ENCODE assay signal across 25 mouse cellular contexts in the genomic region with DNA sequence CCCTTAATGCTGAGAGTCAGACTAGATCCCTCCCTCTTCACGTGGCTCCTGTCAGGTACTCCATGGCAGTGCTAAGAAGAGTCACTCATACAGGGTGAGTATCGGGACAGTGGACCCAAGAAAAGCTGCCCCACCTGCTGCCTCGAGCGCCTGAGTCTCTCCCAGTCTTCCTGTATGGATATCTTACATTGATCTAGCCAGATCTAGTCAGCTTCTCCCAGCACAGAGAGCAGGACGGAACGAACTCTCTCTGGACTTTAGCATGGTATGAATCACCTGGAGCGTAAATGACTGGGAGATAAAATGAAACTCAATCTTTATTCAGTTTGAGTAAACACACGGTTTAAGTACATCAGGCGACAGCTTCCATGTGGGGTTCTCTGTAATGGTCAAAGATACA. TPM values are rescaled to one million over a fixed set of nuclear protein-coding genes. Genes with fewer than 3 reads are reported as not detected.
"Had no signal": no experiment of that assay in that cellular context is flagged by ENCODE, and none has a peak within 500 bp of the region (broad histone marks: within the 10 kb centered on the region; RNA-seq: fewer than 3 reads in every experiment).

No protein-coding gene starts in this region.

- H3K27ac ChIP-seq: heart, adult 2 months; heart, embryonic 13.5 days; heart, embryonic 15.5 days; hindbrain, embryonic 13.5 days; hindbrain, embryonic 15.5 days; hindbrain, postnatal 0 days; kidney, embryonic 15.5 days; kidney, postnatal 0 days; left cerebral cortex, adult 2 months; limb, embryonic 10.5 days; limb, embryonic 12.5 days had no signal

- DNase-seq: gastrocnemius, postnatal 14 days; gastrocnemius, postnatal 36 days; heart, adult 11 months; heart, adult 2 months; heart, postnatal 14 days; heart, postnatal 36 days; kidney, adult 11 months; kidney, adult 9 months; kidney, postnatal 14 days; kidney, postnatal 36 days; layer of hippocampus, adult 9-11 months; liver had no signal

- H3K9me3 ChIP-seq: heart, embryonic 13.5 days; heart, embryonic 15.5 days; hindbrain, embryonic 13.5 days; hindbrain, embryonic 15.5 days; kidney, embryonic 15.5 days; limb, embryonic 10.5 days; limb, embryonic 12.5 days had no signal

- H3K27me3 ChIP-seq: heart, embryonic 13.5 days; heart, embryonic 15.5 days; hindbrain, embryonic 13.5 days; hindbrain, embryonic 15.5 days; limb, embryonic 12.5 days had no signal

- H3K9ac ChIP-seq: heart, embryonic 13.5 days; heart, embryonic 15.5 days; hindbrain, embryonic 13.5 days; hindbrain, embryonic 15.5 days; kidney, embryonic 15.5 days; limb, embryonic 12.5 days had no signal

- H3K4me3 ChIP-seq: heart, adult 2 months; heart, embryonic 13.5 days; heart, embryonic 15.5 days; hindbrain, embryonic 13.5 days; hindbrain, embryonic 15.5 days; kidney, embryonic 15.5 days; left cerebral cortex, adult 2 months; limb, embryonic 10.5 days; limb, embryonic 12.5 days had no signal

- H3K36me3 ChIP-seq: heart, embryonic 13.5 days; heart, embryonic 15.5 days; hindbrain, embryonic 13.5 days; hindbrain, embryonic 15.5 days; kidney, embryonic 15.5 days; limb, embryonic 10.5 days; limb, embryonic 12.5 days had no signal

- ATAC-seq: hindbrain, postnatal 0 days had no signal

- H3K4me1 ChIP-seq: heart, embryonic 15.5 days; hindbrain, embryonic 15.5 days; limb, embryonic 10.5 days had no signal

- H3K4me2 ChIP-seq: heart, embryonic 11.5 days; heart, embryonic 13.5 days; heart, embryonic 15.5 days; hindbrain, embryonic 13.5 days; hindbrain, embryonic 15.5 days; kidney, embryonic 15.5 days; limb, embryonic 12.5 days; liver, embryonic 11.5 days had no signal

RNA-seq across cellular contexts. Expression of a gene that starts 22.2 kb away (rescaled TPM):
- total RNA-seq: hematopoietic stem cell, adult 5-6 weeks; hindbrain, postnatal 0 days had no signal
